ENCODE assay signal across 17 mouse cellular contexts in the genomic region with DNA sequence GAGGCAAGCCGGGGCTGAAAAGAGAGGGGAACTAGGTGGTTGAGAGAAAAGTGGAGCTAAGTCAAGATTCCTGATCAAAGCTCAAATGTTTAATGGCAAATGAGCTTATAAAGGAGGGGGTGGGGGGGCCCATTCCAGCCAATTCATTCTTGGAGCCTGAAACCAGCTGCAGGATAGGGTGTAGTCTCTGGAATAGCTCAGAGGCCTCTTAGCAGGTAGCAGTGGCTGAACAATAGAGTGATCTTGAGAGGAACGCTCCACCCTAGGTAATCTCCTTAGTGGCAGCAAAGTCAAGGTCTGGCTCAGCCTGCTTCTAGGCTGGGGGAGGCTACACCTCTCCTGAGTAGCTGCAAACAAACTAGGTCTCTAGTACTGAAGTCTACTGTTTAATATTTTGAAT.
"Had no signal": no experiment of that assay in that cellular context is flagged by ENCODE, and none has a peak within 500 bp of the region (broad histone marks: within the 10 kb centered on the region; RNA-seq: fewer than 3 reads in every experiment).

No protein-coding gene starts in this region.

- H3K9me3 ChIP-seq: liver, embryonic 15.5 days; lung, embryonic 15.5 days; midbrain, embryonic 13.5 days; midbrain, embryonic 15.5 days; neural tube, embryonic 12.5 days had no signal

- DNase-seq: liver, postnatal 0 days; lung, adult 2 months; lung, postnatal 14 days; lung, postnatal 36 days; right cerebral cortex, postnatal 14 days; thymus, adult 18-20 months; thymus, postnatal 14 days; thymus, postnatal 36 days had no signal

- H3K27ac ChIP-seq: liver, embryonic 15.5 days; lung, embryonic 15.5 days; macrophage; midbrain, embryonic 13.5 days; midbrain, embryonic 15.5 days; neural tube, embryonic 12.5 days had no signal

- ATAC-seq: liver, postnatal 0 days; lung, postnatal 0 days; midbrain, embryonic 13.5 days; midbrain, embryonic 15.5 days had no signal

- H3K36me3 ChIP-seq: liver, embryonic 15.5 days; lung, embryonic 15.5 days; midbrain, embryonic 13.5 days; midbrain, embryonic 15.5 days; neural tube, embryonic 12.5 days had no signal

- H3K9ac ChIP-seq: liver, embryonic 15.5 days; liver, postnatal 0 days; lung, embryonic 15.5 days; midbrain, embryonic 13.5 days; midbrain, embryonic 15.5 days; neural tube, embryonic 12.5 days had no signal

- H3K27me3 ChIP-seq: liver, embryonic 15.5 days; lung, embryonic 15.5 days; megakaryocyte, embryonic 14.5 days; midbrain, embryonic 13.5 days; midbrain, embryonic 15.5 days; neural tube, embryonic 12.5 days had no signal

- H3K4me2 ChIP-seq: liver, embryonic 15.5 days; lung, embryonic 15.5 days; midbrain, embryonic 11.5 days; midbrain, embryonic 13.5 days; midbrain, embryonic 15.5 days; neural tube, embryonic 12.5 days had no signal

- H3K4me1 ChIP-seq: liver, embryonic 15.5 days; lung, embryonic 15.5 days; megakaryocyte, embryonic 14.5 days; midbrain, embryonic 13.5 days; midbrain, embryonic 15.5 days; neural tube, embryonic 12.5 days had no signal

- H3K4me3 ChIP-seq: liver, embryonic 15.5 days; lung, embryonic 15.5 days; megakaryocyte, embryonic 14.5 days; midbrain, embryonic 13.5 days; midbrain, embryonic 15.5 days; neural tube, embryonic 12.5 days had no signal
